Comparison of ENCODE assay signal across 33 mouse cellular contexts in the genomic region with DNA sequence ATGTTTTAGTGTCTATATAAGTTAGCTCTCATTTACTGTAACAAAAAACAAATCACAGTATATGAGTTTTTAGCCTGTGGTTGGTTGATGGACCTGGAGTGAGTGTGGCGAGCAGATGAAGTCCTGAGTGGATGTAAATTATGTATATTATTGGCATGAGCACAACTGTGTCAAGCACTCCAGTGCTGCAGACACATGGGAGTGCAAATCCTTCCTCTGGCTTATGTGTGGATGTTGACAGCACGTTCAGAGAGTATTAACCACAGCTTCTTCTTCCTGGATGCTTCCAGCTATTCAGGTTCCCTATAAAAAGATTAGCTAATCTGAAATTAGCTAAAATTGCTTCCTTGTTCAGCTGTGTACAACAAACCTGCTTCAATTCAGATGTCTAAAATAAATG. TPM values are rescaled to one million over a fixed set of nuclear protein-coding genes. Genes with fewer than 3 reads are reported as not detected.
DNase-seq lines count a peak whose midpoint lies in the region; ATAC-seq lines count a peak whose summit lies in the region.
"Had no signal": no experiment of that assay in that cellular context is flagged by ENCODE, and none has a peak within 500 bp of the region (broad histone marks: within the 10 kb centered on the region; RNA-seq: fewer than 3 reads in every experiment).

No protein-coding gene starts in this region.

- H3K4me3 ChIP-seq in midbrain, embryonic 10.5 days, result no peak overlapping the region
- H3K4me3 ChIP-seq: embryonic facial prominence, embryonic 10.5 days; embryonic facial prominence, embryonic 13.5 days; erythroblast, embryonic 14.5 days; forebrain, embryonic 13.5 days; heart, embryonic 10.5 days; heart, embryonic 13.5 days had no signal

- peak; percentile 20 for DNase-seq in 416B (ENCODE audit: low read depth)
- no peak for DNase-seq in kidney, postnatal 25 days
- DNase-seq in cerebellum, postnatal 36 days, result no peak
- no peak for DNase-seq in midbrain, embryonic 10.5 days (ENCODE audit: low spot score)
- DNase-seq: adrenal gland, adult 2 months; adrenal gland, postnatal 14 days; cerebellum, adult 11-12 months; cerebellum, adult 8-10 months; cerebellum, postnatal 14 days; embryo, embryonic 11 days; gastrocnemius, postnatal 10 days; gastrocnemius, postnatal 36 days; heart, adult 18-20 months; heart, postnatal 14 days; heart, postnatal 4 days had no signal

- 74% methylated on average over 2 of the region's 2 CpGs for WGBS in midbrain, embryonic 10.5 days

- no peaks in the 10 kb centered on the region for H3K9me3 ChIP-seq in midbrain, embryonic 10.5 days (replicated peaks)
- H3K9me3 ChIP-seq: embryonic facial prominence, embryonic 10.5 days; embryonic facial prominence, embryonic 13.5 days; forebrain, embryonic 13.5 days; heart, embryonic 10.5 days; heart, embryonic 13.5 days had no signal

- H3K27ac ChIP-seq in midbrain, embryonic 10.5 days (replicated peaks), result no peak overlapping the region
- H3K27ac ChIP-seq: embryonic facial prominence, embryonic 10.5 days; embryonic facial prominence, embryonic 13.5 days; forebrain, embryonic 13.5 days; heart, embryonic 10.5 days; heart, embryonic 13.5 days; hindbrain, embryonic 14.5 days; hindbrain, postnatal 0 days had no signal

- no peaks in the 10 kb centered on the region for H3K36me3 ChIP-seq in midbrain, embryonic 10.5 days
- H3K36me3 ChIP-seq: embryonic facial prominence, embryonic 10.5 days; embryonic facial prominence, embryonic 13.5 days; heart, embryonic 10.5 days; heart, embryonic 13.5 days had no signal

- peak; percentile 51; the same call in 1 of the 2 replicates for ATAC-seq in common myeloid progenitor, adult 5-6 weeks (replicated peaks; ENCODE audit: low read depth, poor library complexity, severe bottlenecking)
- peak; percentile 38 for ATAC-seq in megakaryocyte, adult 5-6 weeks (ENCODE audit: poor library complexity, severe bottlenecking)
- ATAC-seq: CD4-positive, CD25-positive, alpha-beta regulatory T cell, adult 4 months; forebrain, embryonic 13.5 days; forebrain, embryonic 16.5 days; hindbrain, postnatal 0 days; inflammation-experienced regulatory T-cells, adult 6 months; intestine, embryonic 16.5 days had no signal

- H3K4me1 ChIP-seq in midbrain, embryonic 10.5 days, result peaks cover 7% of the 10 kb centered on the region
- H3K4me1 ChIP-seq: embryonic facial prominence, embryonic 10.5 days; embryonic facial prominence, embryonic 13.5 days; forebrain, embryonic 13.5 days; heart, embryonic 10.5 days had no signal

- no peaks in the 10 kb centered on the region for H3K27me3 ChIP-seq in midbrain, embryonic 10.5 days (ENCODE audit: low read depth, poor library complexity, severe bottlenecking)
- H3K27me3 ChIP-seq: embryonic facial prominence, embryonic 13.5 days; forebrain, embryonic 13.5 days; heart, embryonic 13.5 days had no signal

RNA-seq across cellular contexts. Expression of gene Cd200r3, which starts 42.6 kb away (rescaled TPM):
- 0.14 TPM in 1 of 2 replicates, not detected in the other for total RNA-seq in common myeloid progenitor, adult 5-6 weeks (2017)
- 47.9 and 51.3 TPM in 2 replicates for total RNA-seq in megakaryocyte, adult 5-6 weeks (2015)
- 38.5 and 47.3 TPM in 2 replicates for total RNA-seq in megakaryocyte, adult 5-6 weeks (2017)
- not detected in 2 replicates for polyA plus RNA-seq in midbrain, embryonic 10.5 days (2016; fragmentation: Nextera tagmentation; extraction: Ambion mirVana)
- total RNA-seq: adrenal gland, adult 2 months; gastrocnemius, adult 18-20 months; gastrocnemius, postnatal 36 days; heart, adult 18-20 months; hindbrain, postnatal 0 days had no signal
- polyA plus RNA-seq: adrenal gland, adult 2 months; brain, embryonic 14.5 days; cortical plate, adult 2 months; embryonic facial prominence, embryonic 10.5 days; embryonic facial prominence, embryonic 13.5 days; erythroblast, embryonic 14.5 days; forebrain, embryonic 13.5 days; forebrain, embryonic 16.5 days; hindbrain, embryonic 11.5 days; hindbrain, embryonic 14.5 days; hindbrain, postnatal 0 days had no signal

Comparison
In these comparisons a context has a peak if more than half of its experiments do, and no peak if none do; other contexts are left out.
1. RNA of gene Cd200r3, which starts 42.6 kb away (total RNA-seq): 38.5 to 51.3 TPM in megakaryocyte, adult 5-6 weeks; 0.14 TPM in common myeloid progenitor, adult 5-6 weeks; every median in the first group is over 10 times any median in the second.